Mouse (Mus musculus): ENCODE measurements around the gene Slc22a1. TPM values are rescaled to one million over a fixed set of nuclear protein-coding genes. Genes with fewer than 3 reads are reported as not detected.

Slc22a1 gene
- polyA plus RNA-seq, 1 experiment = 468 TPM

GRCm38 (mm10) chr17:12634814-12635213 is 40.8 kb downstream of the Slc22a1 start:
- no peak overlapping the region for H3K4me3 ChIP-seq (ENCODE audit: insufficient read depth, low read depth, low read length)
- TF ChIP-seq POLR2A (IDR thresholded peaks at IDR 0.05; ENCODE audit: low read depth, low read length) (no peak), CTCF (conservative IDR thresholded peaks at IDR 0.05; ENCODE audit: insufficient read depth, insufficient read length, low read depth, low read length) (no peak)
- no peak overlapping the region for H3K27ac ChIP-seq (ENCODE audit: insufficient read depth, low read depth, low read length)
- 35% methylated on average over 4 of the region's 4 CpGs for WGBS
- no peaks in the 10 kb centered on the region for H3K36me3 ChIP-seq (ENCODE audit: control insufficient read depth, insufficient read depth, low read length)
- no peak for DNase-seq
- 0 out of 2 replicates have a peak, but pooled peaks cover 2% of the 10 kb centered on the region for H3K27me3 ChIP-seq (replicated peaks; ENCODE audit: control insufficient read depth, insufficient read depth, low read length)
- H3K4me1 ChIP-seq (ENCODE audit: control insufficient read depth, insufficient read depth, low read length) = no peaks in the 10 kb centered on the region

DNA sequence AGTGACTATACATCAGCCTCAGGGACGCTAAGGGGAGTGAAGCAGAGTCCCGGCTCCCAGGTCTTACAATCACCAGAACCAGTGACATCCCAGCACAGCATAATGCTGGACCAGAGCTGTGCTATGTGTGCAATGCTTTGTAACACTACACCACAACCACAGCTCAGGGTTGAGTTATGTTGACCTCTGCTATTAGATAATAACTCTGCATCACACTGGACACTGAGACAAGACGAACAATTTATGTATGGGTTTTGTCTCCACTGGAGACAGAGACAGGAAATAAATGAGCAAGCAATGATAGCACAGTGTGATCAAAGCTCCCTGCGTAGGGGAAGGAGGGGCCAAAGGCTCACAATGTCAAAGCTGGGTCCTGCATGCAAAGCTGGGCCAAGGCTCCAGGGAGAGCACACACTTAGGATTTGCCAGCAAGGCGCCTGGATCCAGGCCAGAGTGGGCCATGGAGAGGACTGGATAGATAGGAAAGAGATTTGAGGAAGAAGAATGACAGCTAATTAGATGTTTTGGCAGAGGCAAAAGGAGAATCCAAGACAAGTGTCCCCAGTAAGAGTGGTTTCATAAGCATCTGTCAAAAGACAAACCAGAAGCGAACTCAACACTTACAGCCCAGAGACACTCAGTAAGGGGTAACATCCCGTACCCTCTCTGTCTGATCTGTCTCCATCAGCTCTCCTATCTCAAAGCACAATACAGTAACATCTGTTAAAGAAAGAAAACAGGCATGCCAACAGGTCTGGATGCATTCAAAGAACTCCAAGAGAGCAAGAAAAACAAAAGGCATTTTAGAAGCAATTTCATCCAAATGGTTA is 43.6 kb downstream of the Slc22a1 start:
- no peaks in the 10 kb centered on the region for H3K4me1 ChIP-seq (ENCODE audit: control insufficient read depth, insufficient read depth, low read length)
- H3K36me3 ChIP-seq (ENCODE audit: control insufficient read depth, insufficient read depth, low read length) = no peaks in the 10 kb centered on the region
- no peak overlapping the region for H3K27ac ChIP-seq (ENCODE audit: insufficient read depth, low read depth, low read length)
- TF ChIP-seq CTCF (conservative IDR thresholded peaks at IDR 0.05; ENCODE audit: insufficient read depth, insufficient read length, low read depth, low read length) (no peak), POLR2A (IDR thresholded peaks at IDR 0.05; ENCODE audit: low read depth, low read length) (no peak)
- H3K27me3 ChIP-seq (replicated peaks; ENCODE audit: control insufficient read depth, insufficient read depth, low read length) = no peaks in the 10 kb centered on the region
- WGBS = 55% methylated on average over 7 of the region's 7 CpGs
- peak; percentile 33 for DNase-seq
- no peak overlapping the region for H3K4me3 ChIP-seq (ENCODE audit: insufficient read depth, low read depth, low read length)

- H3K4me1 ChIP-seq (ENCODE audit: control insufficient read depth, insufficient read depth, low read length) = no peaks in the 10 kb centered on the region
- 56% methylated on average over 6 of the region's 6 CpGs for WGBS
- no peak overlapping the region for H3K4me3 ChIP-seq (ENCODE audit: insufficient read depth, low read depth, low read length)
- no peaks in the 10 kb centered on the region for H3K36me3 ChIP-seq (ENCODE audit: control insufficient read depth, insufficient read depth, low read length)
- no peak for DNase-seq
- TF ChIP-seq CTCF (conservative IDR thresholded peaks at IDR 0.05; ENCODE audit: insufficient read depth, insufficient read length, low read depth, low read length) = no peak
- TF ChIP-seq POLR2A (IDR thresholded peaks at IDR 0.05; ENCODE audit: low read depth, low read length) = no peak
- no peak overlapping the region for H3K27ac ChIP-seq (ENCODE audit: insufficient read depth, low read depth, low read length)
- H3K27me3 ChIP-seq (replicated peaks; ENCODE audit: control insufficient read depth, insufficient read depth, low read length) = no peaks in the 10 kb centered on the region
Measured at GRCm38 (mm10) chr17:12630976-12631730, 44.5 kb downstream of the Slc22a1 start.

- H3K27ac ChIP-seq (ENCODE audit: insufficient read depth, low read depth, low read length) = no peak overlapping the region
- H3K4me1 ChIP-seq (ENCODE audit: control insufficient read depth, insufficient read depth, low read length) = no peaks in the 10 kb centered on the region
- no peak overlapping the region for H3K4me3 ChIP-seq (ENCODE audit: insufficient read depth, low read depth, low read length)
- no peak for TF ChIP-seq POLR2A (IDR thresholded peaks at IDR 0.05; ENCODE audit: low read depth, low read length)
- no peak for TF ChIP-seq CTCF (conservative IDR thresholded peaks at IDR 0.05; ENCODE audit: insufficient read depth, insufficient read length, low read depth, low read length)
- no peaks in the 10 kb centered on the region for H3K36me3 ChIP-seq (ENCODE audit: control insufficient read depth, insufficient read depth, low read length)
- H3K27me3 ChIP-seq (replicated peaks; ENCODE audit: control insufficient read depth, insufficient read depth, low read length) = no peaks in the 10 kb centered on the region
- no peak for DNase-seq
- WGBS = 90% methylated on average over 4 of the region's 4 CpGs
Measured at GRCm38 (mm10) chr17:12627983-12628382, 47.6 kb downstream of the Slc22a1 start.

- no peak overlapping the region for H3K4me3 ChIP-seq (ENCODE audit: insufficient read depth, low read depth, low read length)
- WGBS = 87% methylated on average over 2 of the region's 2 CpGs
- TF ChIP-seq CTCF (conservative IDR thresholded peaks at IDR 0.05; ENCODE audit: insufficient read depth, insufficient read length, low read depth, low read length) (no peak), POLR2A (IDR thresholded peaks at IDR 0.05; ENCODE audit: low read depth, low read length) (no peak)
Measured at GRCm38 (mm10) chr17:12619641-12620040, 56.0 kb downstream of the Slc22a1 start.

DNA sequence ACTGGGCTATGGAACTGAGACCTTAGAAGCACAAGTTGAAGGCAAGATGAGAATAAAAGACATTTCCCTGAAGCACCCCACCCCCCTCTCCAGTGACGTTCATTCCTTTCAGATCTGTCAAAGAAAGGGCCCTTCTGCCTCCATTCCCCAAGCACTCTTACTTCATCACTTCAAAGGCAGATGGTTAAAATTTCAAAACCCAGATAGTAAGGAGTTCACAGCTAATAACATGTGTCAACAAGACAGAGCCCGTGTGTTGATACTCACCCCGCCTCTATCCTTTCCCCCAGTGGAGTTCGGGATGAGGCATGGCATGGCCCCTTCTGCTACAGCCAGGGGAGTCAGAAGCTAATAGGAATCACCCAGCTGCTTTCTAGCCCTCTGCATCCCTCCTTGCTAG is 60.2 kb downstream of the Slc22a1 start:
- H3K36me3 ChIP-seq (ENCODE audit: control insufficient read depth, insufficient read depth, low read length) = no peaks in the 10 kb centered on the region; the same call in 1 of the 2 replicates
- DNase-seq = no peak
- WGBS = 66% methylated on average over 4 of the region's 4 CpGs
- TF ChIP-seq POLR2A (IDR thresholded peaks at IDR 0.05; ENCODE audit: low read depth, low read length) = no peak
- TF ChIP-seq CTCF (conservative IDR thresholded peaks at IDR 0.05; ENCODE audit: insufficient read depth, insufficient read length, low read depth, low read length) = no peak
- no peak overlapping the region for H3K27ac ChIP-seq (ENCODE audit: insufficient read depth, low read depth, low read length)
- no peak overlapping the region for H3K4me3 ChIP-seq (ENCODE audit: insufficient read depth, low read depth, low read length)
- H3K27me3 ChIP-seq (replicated peaks; ENCODE audit: control insufficient read depth, insufficient read depth, low read length) = no peaks in the 10 kb centered on the region
- H3K4me1 ChIP-seq (ENCODE audit: control insufficient read depth, insufficient read depth, low read length) = no peaks in the 10 kb centered on the region

More at GRCm38 (mm10) chr17:12619641-12620040, 56.0 kb downstream of the Slc22a1 start:
- Histone ChIP-seq H3K36me3 (ENCODE audit: control insufficient read depth, insufficient read depth, low read length) (no peaks in the 10 kb centered on the region; the same call in 1 of the 2 replicates), H3K27ac (ENCODE audit: insufficient read depth, low read depth, low read length) (no peak overlapping the region), H3K4me1 (ENCODE audit: control insufficient read depth, insufficient read depth, low read length) (no peaks in the 10 kb centered on the region), H3K27me3 (replicated peaks; ENCODE audit: control insufficient read depth, insufficient read depth, low read length) (no peaks in the 10 kb centered on the region)
- DNase-seq = no peak

Measured in kidney, adult 2 months (tissue).